Mouse (Mus musculus): ENCODE results near the gene Bola1.
"Not testable (repeated sequence)": the region's sequence is repeated elsewhere in the genome, so short reads cannot be mapped to it uniquely, and the experiment has no call there.

DNA sequence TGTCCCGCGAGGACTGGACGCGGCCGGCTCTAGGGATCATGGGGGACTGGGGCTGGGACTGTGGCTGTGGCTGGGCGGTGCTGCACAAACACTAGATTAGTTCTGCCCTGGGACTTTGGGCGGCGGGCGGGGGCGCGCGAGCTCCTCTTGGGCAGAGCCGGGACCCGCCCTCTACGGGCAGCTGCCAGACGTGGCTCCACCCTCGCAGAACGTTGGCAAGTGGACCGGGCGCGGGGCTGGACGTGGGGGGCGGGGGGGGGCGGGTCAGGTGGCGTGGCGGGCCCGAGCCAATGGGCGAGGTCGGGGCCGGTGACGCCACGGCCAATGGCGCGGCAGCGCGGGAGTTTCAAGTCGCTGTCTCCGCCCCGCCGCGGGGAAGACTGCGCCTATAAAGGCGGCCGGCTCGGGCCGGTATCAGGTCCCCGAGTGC is 26.9 kb upstream of the Bola1 start, which contains the start of gene Hist2h3c1:
- not testable (repeated sequence) for TF ChIP-seq POLR2A (IDR thresholded peaks at IDR 0.05; ENCODE audit: borderline replicate concordance, control insufficient read depth, low read depth, low read length); CTCF (IDR thresholded peaks at IDR 0.05; ENCODE audit: control insufficient read depth, insufficient read depth, low read length)

Data from bone marrow, adult 2 months (tissue).